Mouse (Mus musculus): ENCODE data around the gene Efcab11.

- TF ChIP-seq POLR2A (IDR thresholded peaks at IDR 0.05; ENCODE audit: borderline replicate concordance, insufficient read depth, low read length) (no peak), CTCF (IDR thresholded peaks at IDR 0.05; ENCODE audit: borderline replicate concordance, insufficient read depth, low read depth, low read length) (no peak)
Observed at GRCm38 (mm10) chr12:99923131-99923606, 38.9 kb upstream of the Efcab11 start.
